Mouse (Mus musculus) cerebellum, postnatal 10 days (tissue): ENCODE measurements at regions not wholly inside any gene's neighbourhood (a gene's known extent, or its start where the extent isn't known, plus 50 kb on each side); places are given as distances from the start of the nearest gene placed in this dataset.
"Not testable (repeated sequence)": the region's sequence is repeated elsewhere in the genome, so short reads cannot be mapped to it uniquely, and the experiment has no call there.

Experiments
- DNase-seq, 2 experiments: peaks; one replicate each; pipeline ENCODE4 v3.0.0; 2021; ENCODE audit warnings: mixed read lengths in 2 of 2

- peak; percentile 36 to 51 for DNase-seq
Observed at GRCm38 (mm10) chr10:119099092-119099792, 140.6 kb downstream of the Cand1 start.

DNA sequence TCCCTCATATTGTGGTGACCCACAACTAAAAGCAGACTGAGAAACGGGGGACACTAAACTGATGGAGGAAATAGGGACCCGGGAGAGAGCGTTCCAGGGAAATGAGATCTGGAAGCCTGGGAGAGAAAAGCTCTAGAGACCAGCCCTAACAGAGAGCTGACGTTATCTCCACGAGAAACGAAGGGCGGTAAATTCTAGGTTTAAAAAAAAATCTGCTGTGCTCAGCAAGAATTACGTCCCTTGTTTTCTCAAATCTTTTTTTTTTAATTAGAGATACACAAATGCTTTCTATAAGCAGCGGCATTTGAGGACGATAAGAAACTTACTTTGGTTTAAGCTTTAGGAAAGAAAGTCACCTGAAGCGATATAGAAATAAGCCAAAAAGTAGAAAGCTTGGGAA is 145.7 kb downstream of the Cand1 start:
- no peak for DNase-seq

- DNase-seq: no peak
Observed at GRCm38 (mm10) chr10:119087886-119088285, 152.0 kb downstream of the Cand1 start.

DNA sequence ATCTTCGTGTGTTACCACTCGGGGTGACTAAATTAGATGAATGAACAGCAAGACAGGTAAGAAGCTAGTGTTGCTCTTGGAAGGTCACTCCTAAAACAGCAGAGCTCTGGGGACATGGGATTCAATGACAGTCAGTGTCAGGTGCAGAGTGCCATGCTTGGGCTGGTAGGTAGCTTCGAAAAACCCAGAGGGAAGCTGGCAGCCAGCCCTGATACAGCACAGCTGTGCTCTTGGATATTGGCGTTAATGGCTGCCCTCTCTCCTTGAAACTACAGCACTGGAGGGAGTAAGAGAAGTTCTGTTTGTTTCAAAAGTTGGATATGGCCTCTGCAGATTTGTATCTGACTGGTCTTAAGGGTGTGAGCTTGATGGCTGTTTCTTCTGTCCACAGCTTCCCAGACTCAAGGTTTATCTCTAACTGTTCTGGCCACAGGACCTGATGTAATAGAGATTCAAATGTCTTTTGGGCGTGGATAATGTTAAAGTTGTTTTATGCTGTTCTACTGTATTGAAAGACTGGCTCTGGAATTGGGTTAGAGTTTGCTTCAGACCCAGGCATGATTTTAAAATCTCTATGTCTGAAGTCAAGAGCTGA is 152.7 kb downstream of the Cand1 start:
- DNase-seq: no peak

- DNase-seq: no peak
Observed at GRCm38 (mm10) chr10:119086450-119086849, 153.4 kb downstream of the Cand1 start.

DNA sequence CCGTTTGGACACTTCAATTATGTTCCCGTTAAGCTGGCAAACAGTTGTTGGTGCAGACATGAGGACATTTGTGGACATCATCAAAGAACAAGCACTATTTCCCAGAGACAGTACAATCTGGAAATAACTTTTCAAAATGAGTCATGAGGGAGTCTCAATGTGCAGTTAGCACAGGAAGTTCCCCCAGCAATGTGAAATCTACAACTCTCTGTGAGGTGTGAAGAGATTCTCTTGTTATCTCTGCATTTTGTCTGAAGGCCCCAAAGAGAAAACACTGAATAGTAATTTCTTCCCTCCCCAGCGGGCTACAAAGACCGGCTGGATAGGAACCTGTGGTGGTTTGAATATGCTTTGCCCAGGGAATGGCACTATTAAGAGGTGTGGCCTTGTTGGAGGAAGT is 156.4 kb downstream of the Cand1 start:
- no peak for DNase-seq

- no peak for DNase-seq
Observed at GRCm38 (mm10) chr10:119082861-119083260, 157.0 kb downstream of the Cand1 start.

DNA sequence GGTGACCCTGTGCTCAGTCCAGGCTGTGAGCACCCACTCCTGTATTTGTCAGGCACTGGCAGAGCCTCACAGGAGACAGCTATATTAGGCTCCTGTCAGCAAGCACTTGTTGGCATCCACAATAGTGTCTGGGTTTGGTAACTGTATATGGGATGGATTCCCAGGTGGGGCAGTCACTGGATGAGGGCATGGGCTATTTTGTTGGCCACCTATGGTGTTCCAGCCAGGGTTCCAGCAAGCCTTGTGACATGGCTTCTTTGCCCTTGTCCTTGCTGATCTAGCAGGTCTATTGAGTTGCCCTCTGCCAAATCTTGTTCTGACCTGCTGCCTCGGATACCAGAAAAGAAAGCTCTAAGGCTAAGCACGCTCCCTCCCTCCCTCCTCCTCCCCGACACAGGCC is 158.1 kb downstream of the Cand1 start:
- DNase-seq: not testable (repeated sequence)

- no peak for DNase-seq
Observed at GRCm38 (mm10) chr10:119076100-119076566, 163.7 kb downstream of the Cand1 start.

DNA sequence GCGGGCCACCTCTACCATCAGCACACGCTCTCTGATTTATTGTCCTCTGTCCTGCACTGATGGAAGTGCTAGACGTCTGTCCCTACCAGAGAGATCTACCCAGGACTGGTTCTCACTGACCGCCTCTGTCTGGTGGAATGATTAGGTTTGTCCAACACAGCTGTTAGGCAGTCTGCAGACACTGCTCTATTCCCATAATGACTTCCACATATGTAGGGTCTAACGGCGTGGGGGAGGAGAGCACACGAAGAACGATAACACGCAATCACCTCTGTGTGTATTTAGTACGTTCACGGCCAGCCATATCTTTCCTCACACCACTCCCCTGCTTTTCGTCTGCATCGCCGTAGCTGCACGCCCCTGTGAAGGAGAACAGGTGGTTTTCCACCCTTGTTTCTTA is 165.0 kb downstream of the Cand1 start:
- DNase-seq: no peak

GRCm38 (mm10) chr10:119073991-119074390 is 165.9 kb downstream of the Cand1 start:
- DNase-seq: no peak

DNA sequence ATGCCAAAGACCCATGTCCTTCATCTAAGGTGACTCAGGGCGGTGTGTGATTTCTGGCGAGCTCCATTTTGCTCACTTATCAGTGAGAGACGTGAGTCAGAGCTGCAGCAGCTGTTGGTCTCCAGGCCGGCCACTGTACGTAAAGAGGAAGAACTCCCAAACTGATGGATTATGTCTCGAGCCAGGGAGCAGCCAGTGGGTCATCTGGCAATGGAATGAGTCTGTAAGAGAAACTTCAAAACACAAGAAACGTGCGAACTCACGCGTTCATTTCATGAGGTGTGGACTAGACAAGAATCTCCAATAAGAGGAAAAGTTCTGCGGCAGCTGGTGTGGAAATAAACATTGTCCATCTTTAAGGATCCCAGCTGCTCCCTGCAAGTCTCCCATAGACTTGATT is 170.4 kb downstream of the Cand1 start:
- no peak for DNase-seq

DNA sequence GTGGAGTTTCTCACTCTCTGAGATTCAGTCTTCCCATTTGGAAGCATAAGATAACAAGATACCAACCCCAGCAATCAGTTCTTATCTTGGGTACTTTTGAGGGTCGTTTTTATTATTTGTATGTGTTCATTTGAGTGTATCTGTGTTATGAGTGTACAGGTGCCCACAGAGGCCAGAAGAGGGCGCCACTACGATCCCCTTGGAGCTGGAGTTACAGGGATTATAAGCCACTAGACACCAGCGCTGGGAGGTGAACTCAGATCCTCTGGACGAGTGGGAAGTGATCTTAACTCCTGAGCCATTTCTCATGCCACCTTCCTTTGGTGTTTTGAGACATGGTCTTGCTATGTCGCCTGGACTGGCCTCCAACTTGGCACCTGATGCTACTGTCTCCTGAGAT is 172.0 kb downstream of the Cand1 start:
- DNase-seq: no peak

- no peak for DNase-seq
Observed at GRCm38 (mm10) chr10:119067366-119067765, 172.5 kb downstream of the Cand1 start.

- peak; percentile 85 to 86 for DNase-seq
Observed at GRCm38 (mm10) chr10:119065974-119066373, 173.9 kb downstream of the Cand1 start.

DNA sequence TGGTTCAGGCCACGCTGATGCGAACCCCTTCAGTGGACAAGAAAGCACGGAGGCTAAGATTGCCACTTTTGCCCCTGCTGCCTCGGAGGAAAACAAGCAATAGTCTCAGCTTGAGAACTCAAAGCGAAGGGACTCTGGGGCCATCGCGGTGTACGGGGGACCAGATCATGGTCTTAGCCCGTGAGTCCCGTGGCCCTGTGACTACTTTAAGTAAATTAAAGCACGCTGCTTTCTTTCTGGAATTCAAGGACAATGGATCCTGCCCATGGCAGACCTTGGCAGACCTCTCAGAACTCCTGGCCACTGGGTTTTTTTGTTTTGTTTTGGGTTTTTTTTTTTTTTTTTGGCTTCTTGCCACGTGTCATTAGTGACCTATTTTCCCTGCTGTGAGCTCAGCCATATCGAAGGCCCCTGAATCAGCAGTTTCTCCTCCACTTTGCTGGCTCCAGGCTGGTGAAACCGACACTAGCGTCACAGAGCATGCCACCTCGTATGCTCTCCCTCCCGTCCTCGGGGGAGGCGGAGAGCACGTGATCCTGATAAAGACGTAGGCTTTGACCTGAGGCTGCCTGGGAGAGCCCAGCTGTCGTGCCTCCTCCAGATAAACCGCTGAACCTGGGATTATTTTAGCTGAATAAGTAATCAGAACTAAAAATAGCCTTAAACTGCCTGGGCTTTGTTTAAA is 174.6 kb downstream of the Cand1 start:
- peak; percentile 67 to 68 for DNase-seq

DNA sequence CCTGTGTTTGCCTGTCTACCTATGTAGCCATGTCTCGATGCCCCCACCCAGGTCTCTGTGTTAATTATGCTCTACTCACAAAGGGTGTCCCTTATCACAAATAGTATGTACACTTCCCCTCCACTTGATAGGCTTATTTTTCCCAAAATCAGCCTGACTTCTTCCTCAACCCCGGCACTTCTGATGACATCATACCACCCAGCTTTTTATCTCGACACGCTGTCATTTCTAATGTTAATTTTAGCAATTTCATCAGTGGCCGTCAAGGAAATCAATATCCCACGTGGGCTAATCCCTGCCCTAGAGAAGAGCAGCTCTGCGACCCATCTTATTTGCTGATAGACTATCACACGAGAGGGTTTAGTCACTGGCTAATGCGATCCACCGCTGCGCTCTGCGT is 175.6 kb downstream of the Cand1 start:
- no peak for DNase-seq

- DNase-seq: no peak
Observed at GRCm38 (mm10) chr10:119063209-119063699, 176.6 kb downstream of the Cand1 start.

GRCm38 (mm10) chr10:119061958-119062599 is 177.8 kb downstream of the Cand1 start:
- DNase-seq: no peak

GRCm38 (mm10) chr10:119061349-119061850 is 178.5 kb downstream of the Cand1 start:
- DNase-seq: no peak

GRCm38 (mm10) chr10:119058493-119059020 is 181.3 kb downstream of the Cand1 start:
- no peak for DNase-seq

DNA sequence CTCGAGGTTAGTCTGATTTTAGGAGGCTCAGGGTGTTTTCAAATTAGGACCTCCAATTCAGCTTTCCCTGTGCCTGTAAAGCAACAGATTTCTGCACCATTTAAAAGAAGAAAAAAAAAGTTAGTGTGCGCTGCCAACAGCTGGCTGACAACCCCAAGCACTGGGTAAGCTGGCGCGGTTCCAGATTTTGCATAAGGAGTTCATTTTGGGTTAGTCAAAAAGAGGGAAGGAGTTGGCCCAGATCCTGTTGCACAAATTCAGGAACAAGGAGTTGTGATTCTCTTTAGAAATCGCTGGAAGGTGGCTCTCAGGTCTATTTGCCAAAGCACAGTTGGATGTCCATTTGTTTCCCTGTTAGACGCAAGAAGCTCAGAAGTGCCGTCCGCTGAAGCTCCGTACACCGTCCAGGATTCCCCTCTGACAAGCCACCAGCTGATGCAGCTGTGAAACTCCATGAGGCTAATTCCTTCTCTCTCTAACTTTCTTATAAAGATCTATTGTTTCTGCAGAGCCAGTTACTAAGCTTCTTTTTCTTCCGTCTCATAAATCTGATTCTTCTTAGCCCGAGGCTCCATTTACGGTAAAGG is 184.6 kb downstream of the Cand1 start:
- peak; percentile 77 to 84 for DNase-seq
